In the genomic region with DNA sequence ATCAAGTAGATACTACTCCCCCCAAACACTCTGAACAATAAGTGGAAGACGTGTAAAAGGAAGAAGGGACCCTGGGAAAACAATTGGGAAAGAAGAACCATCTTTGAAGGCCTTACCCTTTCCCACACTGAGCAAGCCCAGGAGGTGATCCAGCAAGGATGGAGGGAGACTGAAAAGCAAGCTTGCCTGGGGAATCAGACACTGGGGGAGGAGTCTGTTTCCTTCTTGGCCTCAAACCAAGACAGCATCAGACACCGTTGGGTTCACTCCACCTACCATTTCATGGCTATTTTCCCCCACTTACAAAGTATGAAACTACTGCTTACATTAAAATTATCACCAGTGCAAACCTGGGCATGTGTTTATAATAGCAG, we compare ENCODE assay signal across 14 mouse cellular contexts.
"Had no signal": no experiment of that assay in that cellular context is flagged by ENCODE, and none has a peak within 500 bp of the region (broad histone marks: within the 10 kb centered on the region; RNA-seq: fewer than 3 reads in every experiment).

No protein-coding gene starts in this region.

- H3K4me3 ChIP-seq: kidney, embryonic 15.5 days; left cerebral cortex, adult 2 months; limb, embryonic 10.5 days; liver, embryonic 15.5 days; midbrain, embryonic 10.5 days; midbrain, embryonic 15.5 days; neural tube, embryonic 12.5 days had no signal

- H3K4me2 ChIP-seq: kidney, embryonic 15.5 days; liver, embryonic 11.5 days; liver, embryonic 15.5 days; midbrain, embryonic 15.5 days; neural tube, embryonic 12.5 days had no signal

- H3K27ac ChIP-seq: kidney, embryonic 15.5 days; left cerebral cortex, adult 2 months; liver, embryonic 15.5 days; midbrain, embryonic 10.5 days; midbrain, embryonic 15.5 days; neural tube, embryonic 12.5 days had no signal

- H3K27me3 ChIP-seq: kidney, embryonic 15.5 days; liver, embryonic 15.5 days; midbrain, embryonic 15.5 days; neural tube, embryonic 12.5 days had no signal

- H3K4me1 ChIP-seq: liver, embryonic 15.5 days; midbrain, embryonic 15.5 days; neural tube, embryonic 12.5 days had no signal

- DNase-seq: kidney, adult 18-20 months; kidney, postnatal 25 days; lung, adult 2 months; lung, postnatal 36 days; thymus, adult 18-20 months; thymus, postnatal 14 days had no signal

- H3K36me3 ChIP-seq: kidney, embryonic 15.5 days; limb, embryonic 10.5 days; liver, embryonic 15.5 days; midbrain, embryonic 10.5 days; midbrain, embryonic 15.5 days; neural tube, embryonic 12.5 days had no signal

- ATAC-seq: midbrain, embryonic 15.5 days had no signal

- H3K9ac ChIP-seq: kidney, embryonic 15.5 days; liver, embryonic 15.5 days; midbrain, embryonic 15.5 days; neural tube, embryonic 12.5 days had no signal

- H3K9me3 ChIP-seq: kidney, embryonic 15.5 days; limb, embryonic 10.5 days; liver, embryonic 15.5 days; midbrain, embryonic 10.5 days; midbrain, embryonic 15.5 days; neural tube, embryonic 12.5 days had no signal
